31 mouse cellular contexts compared by ENCODE assay signal in the genomic region with DNA sequence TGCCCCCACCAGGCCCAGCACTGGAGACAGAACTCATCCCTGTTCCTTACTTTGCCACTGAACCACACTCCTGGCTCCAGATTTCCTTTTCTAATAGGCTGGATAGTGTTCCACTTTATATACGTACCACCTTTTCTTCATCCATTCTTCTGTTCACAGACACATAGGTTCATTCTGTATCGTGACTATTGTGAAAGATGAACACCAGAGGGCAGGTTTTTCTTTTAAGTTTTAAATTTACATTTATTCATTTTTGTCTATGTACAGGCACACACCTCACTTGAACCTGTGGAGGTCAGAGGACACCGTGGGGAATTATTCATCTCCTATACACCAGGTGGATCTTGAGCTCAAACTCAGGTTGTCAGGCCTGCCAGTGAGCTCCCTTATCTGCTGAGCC. TPM values are rescaled to one million over a fixed set of nuclear protein-coding genes. Genes with fewer than 3 reads are reported as not detected.
A peak's percentile ranks its signal among the peaks of the same experiment; 100 is the strongest.
DNase-seq lines count a peak whose midpoint lies in the region; ATAC-seq and TF ChIP-seq lines count a peak whose summit lies in the region.
"Had no signal": no experiment of that assay in that cellular context is flagged by ENCODE, and none has a peak within 500 bp of the region (broad histone marks: within the 10 kb centered on the region; RNA-seq: fewer than 3 reads in every experiment).

No protein-coding gene starts in this region.

- no peaks in the 10 kb centered on the region for H3K36me3 ChIP-seq in hindbrain, postnatal 0 days (ENCODE audit: insufficient read depth, low read length)
- no peaks in the 10 kb centered on the region for H3K36me3 ChIP-seq in hindbrain, embryonic 12.5 days
- H3K36me3 ChIP-seq in limb, embryonic 14.5 days (ENCODE audit: control insufficient read depth, insufficient read depth, low read length) = no peaks in the 10 kb centered on the region
- H3K36me3 ChIP-seq in limb, embryonic 10.5 days = no peaks in the 10 kb centered on the region
- H3K36me3 ChIP-seq in stomach, postnatal 0 days (ENCODE audit: control insufficient read depth, insufficient read depth, low read length) = no peaks in the 10 kb centered on the region
- H3K36me3 ChIP-seq: embryonic facial prominence, embryonic 12.5 days; forebrain, embryonic 10.5 days; liver, embryonic 15.5 days; lung, embryonic 15.5 days; midbrain, embryonic 15.5 days; neural tube, embryonic 12.5 days had no signal

- H3K9me3 ChIP-seq in hindbrain, postnatal 0 days (ENCODE audit: low read length) = no peaks in the 10 kb centered on the region
- H3K9me3 ChIP-seq in hindbrain, embryonic 12.5 days (replicated peaks) = no peaks in the 10 kb centered on the region
- H3K9me3 ChIP-seq in limb, embryonic 14.5 days (ENCODE audit: control insufficient read depth, low read length) = no peaks in the 10 kb centered on the region
- H3K9me3 ChIP-seq in limb, embryonic 10.5 days (replicated peaks) = no peaks in the 10 kb centered on the region
- no peaks in the 10 kb centered on the region for H3K9me3 ChIP-seq in stomach, postnatal 0 days (ENCODE audit: control insufficient read depth, low read length)
- H3K9me3 ChIP-seq: embryonic facial prominence, embryonic 12.5 days; forebrain, embryonic 10.5 days; liver, embryonic 15.5 days; lung, embryonic 15.5 days; midbrain, embryonic 15.5 days; neural tube, embryonic 12.5 days had no signal

- H3K27me3 ChIP-seq in hindbrain, postnatal 0 days (ENCODE audit: insufficient read depth, low read length) = no peaks in the 10 kb centered on the region
- H3K27me3 ChIP-seq in hindbrain, embryonic 12.5 days = no peaks in the 10 kb centered on the region
- no peaks in the 10 kb centered on the region for H3K27me3 ChIP-seq in limb, embryonic 14.5 days (ENCODE audit: control insufficient read depth, insufficient read depth, low read length)
- H3K27me3 ChIP-seq in limb, embryonic 10.5 days (ENCODE audit: low read depth, poor library complexity, severe bottlenecking) = no peaks in the 10 kb centered on the region
- no peaks in the 10 kb centered on the region for H3K27me3 ChIP-seq in stomach, postnatal 0 days (ENCODE audit: control insufficient read depth, insufficient read depth, low read length)
- H3K27me3 ChIP-seq: embryonic facial prominence, embryonic 12.5 days; liver, embryonic 15.5 days; lung, embryonic 15.5 days; midbrain, embryonic 15.5 days; neural tube, embryonic 12.5 days; Patski had no signal

- peak; percentile 11 for DNase-seq in hindbrain, postnatal 0 days (ENCODE audit: low spot score)
- DNase-seq in limb, embryonic 14.5 days (ENCODE audit: low spot score) = peak; percentile 40
- DNase-seq in limb, embryonic 10.5 days (ENCODE audit: low spot score) = no peak
- DNase-seq in thymus, postnatal 0 days (ENCODE audit: low spot score) = peak; percentile 4
- DNase-seq in thymus, postnatal 10 days (ENCODE audit: low spot score in 2 of 2) = no peak
- no peak for DNase-seq in stomach, postnatal 0 days (ENCODE audit: low spot score)
- no peak for DNase-seq in adrenal gland, adult 8-10 months
- DNase-seq: adrenal gland, postnatal 14 days; B cell, adult 2 months; cerebellum, adult 11 months; cerebellum, adult 9-10 months; cerebellum, postnatal 36 days; embryo, embryonic 11 days; heart, postnatal 36 days; kidney, adult 8-10 months; right cerebral cortex, adult 18-20 months; spleen, adult 18-20 months; thymus, adult 18-20 months; thymus, postnatal 4 days had no signal

- no peak for TF ChIP-seq POLR2A in limb, embryonic 14.5 days (IDR thresholded peaks at IDR 0.05; ENCODE audit: borderline replicate concordance, extremely low read depth, insufficient read depth, insufficient read length)

- no peak overlapping the region for H3K9ac ChIP-seq in hindbrain, postnatal 0 days (replicated peaks; ENCODE audit: low read length)
- H3K9ac ChIP-seq in hindbrain, embryonic 12.5 days = no peak overlapping the region
- H3K9ac ChIP-seq in limb, embryonic 14.5 days (ENCODE audit: low read depth, low read length, severe bottlenecking) = no peak overlapping the region
- no peak overlapping the region for H3K9ac ChIP-seq in stomach, postnatal 0 days (ENCODE audit: low read length)
- H3K9ac ChIP-seq: embryonic facial prominence, embryonic 12.5 days; hindbrain, embryonic 14.5 days; liver, embryonic 15.5 days; lung, embryonic 15.5 days; midbrain, embryonic 15.5 days; neural tube, embryonic 12.5 days had no signal

- no peak overlapping the region for H3K27ac ChIP-seq in hindbrain, postnatal 0 days
- H3K27ac ChIP-seq in hindbrain, embryonic 12.5 days = no peak overlapping the region
- no peak overlapping the region for H3K27ac ChIP-seq in limb, embryonic 14.5 days (replicated peaks; ENCODE audit: low read depth, low read length)
- H3K27ac ChIP-seq in limb, embryonic 10.5 days = no peak overlapping the region
- H3K27ac ChIP-seq in stomach, postnatal 0 days (replicated peaks) = no peak overlapping the region
- H3K27ac ChIP-seq: embryonic facial prominence, embryonic 12.5 days; forebrain, embryonic 10.5 days; hindbrain, embryonic 14.5 days; liver, embryonic 15.5 days; lung, embryonic 15.5 days; macrophage; midbrain, embryonic 15.5 days; neural tube, embryonic 12.5 days had no signal

- H3K4me1 ChIP-seq in hindbrain, postnatal 0 days (ENCODE audit: insufficient read depth, low read length) = no peaks in the 10 kb centered on the region
- H3K4me1 ChIP-seq in hindbrain, embryonic 12.5 days = no peaks in the 10 kb centered on the region
- no peaks in the 10 kb centered on the region for H3K4me1 ChIP-seq in limb, embryonic 14.5 days (ENCODE audit: control insufficient read depth, insufficient read depth, low read length)
- no peaks in the 10 kb centered on the region for H3K4me1 ChIP-seq in limb, embryonic 10.5 days
- H3K4me1 ChIP-seq in stomach, postnatal 0 days (replicated peaks; ENCODE audit: control insufficient read depth, insufficient read depth) = no peaks in the 10 kb centered on the region
- H3K4me1 ChIP-seq: embryonic facial prominence, embryonic 12.5 days; forebrain, embryonic 10.5 days; liver, embryonic 15.5 days; lung, embryonic 15.5 days; midbrain, embryonic 15.5 days; neural tube, embryonic 12.5 days had no signal

- no peak for ATAC-seq in hindbrain, postnatal 0 days
- ATAC-seq in hindbrain, embryonic 12.5 days (ENCODE audit: low FRiP score) = no peak
- no peak for ATAC-seq in limb, embryonic 14.5 days (ENCODE audit: low FRiP score, low read depth)
- 0 out of 2 replicates have a peak, but pooled peaks have one; percentile 18 for ATAC-seq in stomach, postnatal 0 days (ENCODE audit: low FRiP score, low TSS enrichment)
- ATAC-seq: forebrain, embryonic 16.5 days; midbrain, embryonic 15.5 days; Patski had no signal

- H3K4me3 ChIP-seq in hindbrain, postnatal 0 days (ENCODE audit: low read length) = no peak overlapping the region
- no peak overlapping the region for H3K4me3 ChIP-seq in hindbrain, embryonic 12.5 days
- H3K4me3 ChIP-seq in limb, embryonic 14.5 days (replicated peaks; ENCODE audit: low read length) = no peak overlapping the region
- no peak overlapping the region for H3K4me3 ChIP-seq in limb, embryonic 10.5 days
- H3K4me3 ChIP-seq in stomach, postnatal 0 days (ENCODE audit: low read depth, low read length) = no peak overlapping the region
- H3K4me3 ChIP-seq: embryonic facial prominence, embryonic 12.5 days; forebrain, embryonic 10.5 days; liver, embryonic 15.5 days; lung, embryonic 15.5 days; midbrain, embryonic 15.5 days; myocyte; neural tube, embryonic 12.5 days had no signal

- TF ChIP-seq EP300 in stomach, postnatal 0 days (optimal IDR thresholded peaks at IDR 0.05) = no peak

- H3K4me2 ChIP-seq in hindbrain, postnatal 0 days (ENCODE audit: low read depth, low read length) = no peak overlapping the region
- H3K4me2 ChIP-seq in hindbrain, embryonic 12.5 days (replicated peaks) = no peak overlapping the region
- H3K4me2 ChIP-seq in limb, embryonic 14.5 days (replicated peaks; ENCODE audit: low read depth, low read length, severe bottlenecking) = no peak overlapping the region
- H3K4me2 ChIP-seq in stomach, postnatal 0 days (replicated peaks; ENCODE audit: low read depth) = no peak overlapping the region
- H3K4me2 ChIP-seq: embryonic facial prominence, embryonic 12.5 days; hindbrain, embryonic 14.5 days; liver, embryonic 15.5 days; lung, embryonic 15.5 days; midbrain, embryonic 15.5 days; neural tube, embryonic 12.5 days had no signal

- TF ChIP-seq CTCF in hindbrain, postnatal 0 days (IDR thresholded peaks at IDR 0.05; ENCODE audit: low read depth) = no peak
- TF ChIP-seq CTCF in stomach, postnatal 0 days (IDR thresholded peaks at IDR 0.05; ENCODE audit: low read depth) = peak; percentile 49

- 79% methylated on average over 3 of the region's 3 CpGs for WGBS in hindbrain, postnatal 0 days
- WGBS in hindbrain, embryonic 12.5 days = 90% methylated on average over 3 of the region's 3 CpGs
- WGBS in limb, embryonic 14.5 days = 76% methylated on average over 3 of the region's 3 CpGs
- 84% methylated on average over 3 of the region's 3 CpGs for WGBS in limb, embryonic 10.5 days
- 71% methylated on average over 3 of the region's 3 CpGs for WGBS in stomach, postnatal 0 days

RNA-seq across cellular contexts. Expression of gene Ppp1r2, which starts 31.0 kb away (rescaled TPM):
- 53.4 and 59.6 TPM in 2 replicates for total RNA-seq in hindbrain, postnatal 0 days (2014; rRNA removed)
- polyA plus RNA-seq in hindbrain, postnatal 0 days (2015; fragmentation: Nextera tagmentation; extraction: Ambion mirVana) = 104 TPM in 2 replicates
- 101 and 108 TPM in 2 replicates for polyA plus RNA-seq in hindbrain, embryonic 12.5 days (2016; fragmentation: Nextera tagmentation; extraction: Ambion mirVana)
- 30.5 and 40.5 TPM in 2 replicates for polyA plus RNA-seq in limb, embryonic 14.5 days (2012; rRNA removed)
- polyA plus RNA-seq in limb, embryonic 14.5 days (2014; fragmentation: Nextera tagmentation; extraction: Ambion mirVana) = 77.3 and 77.7 TPM in 2 replicates
- polyA plus RNA-seq in limb, embryonic 10.5 days (2016; fragmentation: Nextera tagmentation; extraction: Ambion mirVana) = 84.6 and 89.8 TPM in 2 replicates
- 83.2 and 86.9 TPM in 2 replicates for polyA plus RNA-seq in thymus, postnatal 0 days (2015; fragmentation: Nextera tagmentation; extraction: Ambion mirVana)
- polyA plus RNA-seq in stomach, postnatal 0 days (2015; fragmentation: Nextera tagmentation; extraction: Ambion mirVana) = 92.8 and 99.7 TPM in 2 replicates
- total RNA-seq in adrenal gland, adult 8-10 months (2022) = 10 to 100 TPM; 66.3 to 78.3 (median 75.6) TPM

RNA-seq across cellular contexts. Expression of gene Acap2, which starts 43.0 kb away (rescaled TPM):
- total RNA-seq in hindbrain, postnatal 0 days (2014; rRNA removed) = 22.3 and 23.4 TPM in 2 replicates
- polyA plus RNA-seq in hindbrain, postnatal 0 days (2015; fragmentation: Nextera tagmentation; extraction: Ambion mirVana) = 11.9 and 12.3 TPM in 2 replicates
- 22.8 and 23.3 TPM in 2 replicates for polyA plus RNA-seq in hindbrain, embryonic 12.5 days (2016; fragmentation: Nextera tagmentation; extraction: Ambion mirVana)
- polyA plus RNA-seq in limb, embryonic 14.5 days (2012; rRNA removed) = 24.8 and 26.1 TPM in 2 replicates
- polyA plus RNA-seq in limb, embryonic 14.5 days (2014; fragmentation: Nextera tagmentation; extraction: Ambion mirVana) = 24.9 and 28.0 TPM in 2 replicates
- polyA plus RNA-seq in limb, embryonic 10.5 days (2016; fragmentation: Nextera tagmentation; extraction: Ambion mirVana) = 14.9 and 16.4 TPM in 2 replicates
- 15.2 and 16.2 TPM in 2 replicates for polyA plus RNA-seq in thymus, postnatal 0 days (2015; fragmentation: Nextera tagmentation; extraction: Ambion mirVana)
- polyA plus RNA-seq in stomach, postnatal 0 days (2015; fragmentation: Nextera tagmentation; extraction: Ambion mirVana) = 12.9 and 14.8 TPM in 2 replicates
- 10 to 100 TPM; 38.4 to 54.5 (median 46.0) TPM for total RNA-seq in adrenal gland, adult 8-10 months (2022)

Comparison
In these comparisons a context has a peak if more than half of its experiments do, and no peak if none do; other contexts are left out.
1. DNase-seq: peak in hindbrain, postnatal 0 days (single experiment), limb, embryonic 14.5 days (single experiment) and thymus, postnatal 0 days (single experiment); none in limb, embryonic 10.5 days (single experiment), thymus, postnatal 10 days (0 of 2), stomach, postnatal 0 days (single experiment) and adrenal gland, adult 8-10 months (single experiment).